Mouse (Mus musculus): ENCODE results near the gene Ptprj. TPM values are rescaled to one million over a fixed set of nuclear protein-coding genes. Genes with fewer than 3 reads are reported as not detected.

Gene Ptprj
- total and polyA plus RNA-seq, 3 experiments, result 2.6 to 20.6 (median 15.2) TPM

DNA sequence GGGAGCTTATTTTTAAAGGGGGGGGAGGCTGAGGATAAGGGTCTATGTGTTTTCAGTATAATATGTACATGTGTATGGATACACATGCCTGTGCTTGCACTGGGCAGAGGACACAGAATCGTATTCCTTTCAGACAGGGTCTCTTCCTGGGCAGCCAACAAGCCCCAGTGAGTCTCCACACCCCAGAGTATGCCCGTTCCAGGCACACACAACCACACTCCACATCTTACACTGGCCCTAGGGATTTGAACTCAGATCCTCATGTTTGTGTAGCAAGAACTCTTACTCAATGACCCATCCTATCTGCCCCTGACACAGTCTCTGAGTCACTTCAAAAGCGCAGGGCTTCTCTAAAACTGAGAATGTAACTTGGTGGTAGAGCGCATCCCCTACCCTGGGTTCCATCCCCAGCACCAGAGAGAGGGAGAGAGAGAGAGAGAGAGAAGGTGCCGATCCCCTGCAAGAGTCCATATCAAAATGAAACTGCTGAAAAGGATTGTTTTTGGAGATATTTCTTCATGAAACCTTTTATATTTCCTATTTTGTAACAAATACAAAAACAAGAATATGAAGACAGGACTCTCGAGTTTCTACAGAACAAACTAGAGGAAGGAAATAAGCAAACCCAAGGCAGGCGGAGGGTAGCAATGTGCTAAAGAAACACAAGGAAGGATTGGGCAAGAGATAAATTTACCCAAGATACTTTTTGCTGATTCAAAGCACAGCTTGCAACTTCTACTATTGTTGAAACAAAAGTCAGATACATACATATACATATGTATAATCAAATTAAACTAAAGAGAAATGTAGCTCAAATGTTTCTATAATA is 2.8 kb downstream of the Ptprj start:
- no peak for DNase-seq

DNA sequence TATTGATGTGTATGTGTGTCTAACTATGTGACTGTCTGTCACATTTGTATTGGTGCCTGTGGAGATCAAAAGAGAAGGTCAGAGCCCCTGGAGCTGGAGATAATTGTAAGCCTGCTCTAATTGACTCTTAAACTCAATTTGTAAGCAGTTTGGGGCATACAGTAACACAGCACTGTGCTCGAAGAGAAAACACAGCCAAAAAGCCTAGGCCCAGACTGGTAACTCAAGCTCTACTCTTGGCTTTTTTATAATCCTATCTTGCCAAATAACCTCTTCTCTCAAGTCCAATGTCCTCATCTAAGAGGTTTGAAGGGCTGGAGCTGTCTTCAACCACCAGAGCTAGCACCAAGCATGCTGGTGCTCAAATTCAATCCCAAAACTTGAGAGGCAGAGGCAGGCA is 3.5 kb downstream of the Ptprj start:
- DNase-seq, result no peak

GRCm38 (mm10) chr2:90576411-90576810 is 4.0 kb downstream of the Ptprj start:
- no peak for DNase-seq

- no peak for DNase-seq
Measured at GRCm38 (mm10) chr2:90575713-90576112, 4.7 kb downstream of the Ptprj start.

DNA sequence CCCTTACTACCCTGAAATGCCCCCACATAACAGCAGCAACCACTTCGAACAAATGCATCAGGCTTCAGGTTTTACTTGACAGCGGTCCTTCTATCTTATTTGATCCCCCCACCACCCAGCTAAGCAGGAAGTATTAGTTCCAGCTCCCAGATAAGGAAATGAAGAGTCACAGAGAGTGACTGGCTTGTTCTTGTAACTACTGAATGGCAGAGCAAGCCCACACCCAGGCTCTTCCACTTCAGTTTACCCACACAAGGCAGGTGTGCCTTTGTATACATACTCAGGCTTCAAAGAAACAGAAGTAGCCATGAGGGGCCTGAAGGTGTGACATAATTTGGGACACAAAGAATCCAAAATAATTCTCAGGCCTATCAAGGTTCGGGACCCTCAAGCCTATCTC is 5.3 kb downstream of the Ptprj start:
- DNase-seq, result no peak

- DNase-seq, result no peak
Measured at GRCm38 (mm10) chr2:90574536-90574935, 5.9 kb downstream of the Ptprj start.

DNA sequence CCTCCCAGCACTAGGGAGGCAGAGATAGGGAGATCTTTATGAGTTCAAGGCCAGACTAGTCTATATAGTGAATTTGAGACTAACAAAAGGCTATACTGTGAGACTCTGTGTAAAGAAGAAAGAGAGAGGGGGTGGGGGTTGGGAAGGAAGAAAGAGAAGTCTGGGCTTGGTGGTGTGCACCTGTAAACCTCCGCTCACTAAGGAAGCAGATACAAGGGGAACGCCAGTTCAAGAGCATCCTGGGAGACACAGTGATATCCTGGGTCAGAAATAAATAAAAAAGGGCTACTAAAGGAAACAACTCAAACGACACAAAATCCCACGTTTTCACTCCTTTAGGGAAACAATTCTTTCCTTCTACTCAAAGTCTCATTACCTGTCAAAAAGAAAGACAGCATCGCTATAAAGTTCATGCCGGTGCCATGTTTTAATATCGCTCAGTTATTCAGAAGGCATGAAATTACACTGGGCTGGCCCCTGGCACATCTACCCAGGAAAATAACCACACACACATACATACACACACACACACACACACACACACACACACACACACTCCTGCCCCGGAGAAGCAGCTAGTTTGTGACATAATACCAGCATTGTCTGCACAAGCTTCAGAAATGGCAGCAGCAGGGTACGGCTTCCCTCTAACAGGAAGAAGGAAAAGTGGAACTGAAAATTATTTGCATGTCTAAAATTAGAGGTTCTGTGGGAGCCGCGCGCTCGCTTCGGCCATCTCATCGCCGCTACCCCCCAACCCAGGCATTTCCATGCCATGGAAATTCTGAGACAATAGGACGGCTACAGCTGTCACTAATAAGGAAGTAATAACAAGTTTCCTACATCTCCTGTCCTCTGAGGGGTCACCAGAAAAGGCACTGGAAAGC is 6.6 kb downstream of the Ptprj start:
- DNase-seq, result no peak

GRCm38 (mm10) chr2:90572126-90572525 is 8.3 kb downstream of the Ptprj start:
- DNase-seq, result no peak

DNA sequence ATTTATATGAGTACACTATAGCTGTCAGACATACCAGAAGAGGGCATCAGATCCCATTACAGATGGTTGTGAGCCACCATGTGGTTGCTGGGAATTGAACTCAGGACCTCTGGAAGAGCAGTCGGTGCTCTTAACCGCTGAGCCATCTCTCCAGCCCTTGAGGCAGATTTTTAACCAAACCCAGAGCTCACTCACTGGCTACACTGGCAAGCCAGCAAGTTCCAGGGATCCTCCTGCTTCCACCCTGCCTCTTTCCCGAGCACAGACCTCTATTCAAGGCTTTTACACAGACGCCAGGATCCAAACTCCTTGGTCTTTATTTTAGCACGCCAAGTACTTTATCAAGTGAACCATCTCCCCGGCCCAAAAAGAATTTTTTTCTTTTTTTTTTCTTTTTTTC is 9.0 kb downstream of the Ptprj start:
- DNase-seq, result peak; percentile 0

DNA sequence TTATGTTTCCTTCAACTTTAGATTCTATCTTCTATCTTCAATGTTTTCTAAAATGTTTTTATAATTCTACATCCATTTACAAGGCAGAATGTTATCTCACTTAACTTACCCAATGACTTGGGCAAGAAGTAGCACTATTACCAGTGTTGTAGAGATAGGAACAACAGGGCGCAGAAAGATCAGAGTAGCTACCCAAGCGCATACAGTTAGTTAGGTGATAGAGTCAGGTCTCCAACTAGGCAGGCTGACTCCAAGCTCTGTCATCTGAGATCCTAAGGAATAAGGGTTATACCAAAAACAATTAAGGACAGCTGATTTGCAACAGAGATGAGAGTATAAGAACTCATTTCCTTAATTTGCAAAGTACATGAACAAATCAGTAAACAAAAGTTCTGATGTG is 9.6 kb downstream of the Ptprj start:
- no peak for DNase-seq

DNA sequence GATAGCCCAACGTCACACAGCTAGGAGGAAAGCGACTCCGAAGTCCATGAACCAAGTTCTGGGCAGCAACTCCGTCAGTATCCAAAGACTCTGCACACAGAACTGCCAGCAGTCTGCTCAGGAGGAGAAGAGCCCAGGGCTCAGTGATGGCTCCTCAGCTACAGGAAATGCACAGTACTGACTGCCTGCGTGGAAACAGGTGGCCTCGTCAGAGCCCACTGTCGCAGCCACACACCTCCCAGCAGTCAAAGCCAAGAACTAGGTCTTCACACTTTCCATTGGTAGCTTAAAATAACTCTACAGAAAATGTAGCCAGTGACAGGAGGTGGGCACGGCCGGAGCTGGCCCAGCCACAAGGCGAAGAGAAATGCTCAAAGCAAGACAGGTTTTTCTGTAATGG is 10.2 kb downstream of the Ptprj start:
- no peak for DNase-seq

GRCm38 (mm10) chr2:90568961-90569481 is 11.4 kb downstream of the Ptprj start:
- no peak for DNase-seq

GRCm38 (mm10) chr2:90568091-90568490 is 12.4 kb downstream of the Ptprj start:
- no peak for DNase-seq

GRCm38 (mm10) chr2:90566773-90567528 is 13.5 kb downstream of the Ptprj start:
- DNase-seq, result no peak

GRCm38 (mm10) chr2:90566046-90566445 is 14.4 kb downstream of the Ptprj start:
- no peak for DNase-seq

GRCm38 (mm10) chr2:90565192-90565929 is 15.1 kb downstream of the Ptprj start:
- DNase-seq, result no peak

GRCm38 (mm10) chr2:90564552-90564951 is 15.9 kb downstream of the Ptprj start:
- no peak for DNase-seq

DNA sequence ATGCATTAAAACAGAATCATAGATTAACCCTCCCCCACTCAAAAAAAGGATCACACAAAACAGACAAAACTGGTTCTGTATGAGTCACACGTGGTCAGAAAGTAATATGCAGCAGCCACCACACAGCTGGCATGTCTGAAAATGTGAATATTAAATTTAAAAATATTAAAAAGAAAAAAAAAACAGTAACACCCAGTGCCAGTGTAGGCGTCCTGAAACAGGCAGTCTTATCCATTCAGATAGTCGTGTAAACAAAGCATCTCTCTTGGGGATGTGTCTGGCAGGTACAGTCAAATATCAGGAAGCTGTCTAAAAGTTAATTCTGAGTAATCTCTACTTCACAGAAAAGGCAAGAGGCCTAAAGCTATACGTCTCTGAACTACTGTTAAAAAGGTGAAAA is 17.3 kb downstream of the Ptprj start:
- DNase-seq, result no peak

- DNase-seq, result no peak
Measured at GRCm38 (mm10) chr2:90562126-90562670, 18.2 kb downstream of the Ptprj start.

DNA sequence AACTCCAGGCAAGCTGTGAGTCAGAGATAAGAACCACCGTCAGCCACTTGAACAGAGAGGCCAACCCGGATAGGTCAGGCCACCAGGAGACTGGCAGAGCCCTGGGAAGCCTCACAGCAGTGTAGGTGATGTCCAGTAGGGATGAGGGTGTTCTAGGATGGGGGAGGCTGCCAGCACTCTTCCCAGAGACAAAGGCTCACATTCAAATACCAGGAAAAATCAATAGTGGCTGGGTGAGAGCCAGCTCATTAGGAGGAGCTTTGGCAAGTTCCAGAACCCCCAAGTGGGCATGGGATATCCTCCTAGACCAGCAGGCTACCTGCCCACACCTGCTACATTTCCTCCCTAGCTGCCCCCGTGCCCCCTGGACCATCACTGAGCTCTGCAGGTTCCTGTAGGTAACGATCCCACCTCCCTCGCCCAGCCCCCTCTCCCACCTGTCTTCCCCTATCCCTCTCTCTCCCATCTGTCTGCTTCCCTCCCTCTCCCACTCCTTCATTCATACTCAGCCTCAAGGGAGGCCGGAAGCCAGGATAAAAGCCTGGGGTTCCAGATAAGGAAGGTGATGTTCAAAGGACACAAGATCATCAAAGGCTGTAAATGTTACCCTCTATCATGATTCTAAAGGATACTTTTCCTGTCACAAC is 20.1 kb downstream of the Ptprj start:
- peak; percentile 25 for DNase-seq
